Mouse (Mus musculus) frontal cortex, postnatal 10 days (tissue): ENCODE measurements at regions not wholly inside any gene's neighbourhood (a gene's known extent, or its start where the extent isn't known, plus 50 kb on each side); places are given as distances from the start of the nearest gene placed in this dataset.
A peak's percentile ranks its signal among the peaks of the same experiment; 100 is the strongest.

Experiments used
- DNase-seq, 2 experiments: peaks; one replicate each; pipeline ENCODE4 v3.0.0; 2022; ENCODE audit warnings: low spot score in 2 of 2, mixed read lengths in 1 of 2

- no peak for DNase-seq
Measured at GRCm38 (mm10) chrX:99593872-99594487, 122.9 kb upstream of the Pja1 start.

GRCm38 (mm10) chrX:99592980-99593379 is 121.9 kb upstream of the Pja1 start:
- DNase-seq: no peak

GRCm38 (mm10) chrX:99587284-99587683 is 116.2 kb upstream of the Pja1 start:
- DNase-seq: no peak

GRCm38 (mm10) chrX:99586282-99586681 is 115.2 kb upstream of the Pja1 start:
- no peak for DNase-seq

GRCm38 (mm10) chrX:99585703-99586102 is 114.6 kb upstream of the Pja1 start:
- DNase-seq: no peak

- no peak for DNase-seq
Measured at GRCm38 (mm10) chrX:99582611-99583010, 111.5 kb upstream of the Pja1 start.

GRCm38 (mm10) chrX:99581632-99582466 is 110.8 kb upstream of the Pja1 start:
- DNase-seq: no peak

GRCm38 (mm10) chrX:99579206-99579605 is 108.1 kb upstream of the Pja1 start:
- no peak for DNase-seq

- no peak for DNase-seq
Measured at GRCm38 (mm10) chrX:99578796-99579195, 107.7 kb upstream of the Pja1 start.

GRCm38 (mm10) chrX:99575105-99575504 is 104.0 kb upstream of the Pja1 start:
- no peak for DNase-seq

GRCm38 (mm10) chrX:99574441-99575103 is 103.5 kb upstream of the Pja1 start:
- peak in 1 of 2 experiments; percentile 50 for DNase-seq

- no peak for DNase-seq
Measured at GRCm38 (mm10) chrX:99570161-99570560, 99.1 kb upstream of the Pja1 start.

- no peak for DNase-seq
Measured at GRCm38 (mm10) chrX:99568244-99568643, 97.2 kb upstream of the Pja1 start.

GRCm38 (mm10) chrX:99567367-99568164 is 96.5 kb upstream of the Pja1 start:
- DNase-seq: no peak

GRCm38 (mm10) chrX:99561995-99562394 is 90.9 kb upstream of the Pja1 start:
- peak; percentile 26 to 45 for DNase-seq

GRCm38 (mm10) chrX:99560699-99561098 is 89.6 kb upstream of the Pja1 start:
- no peak for DNase-seq

- no peak for DNase-seq
Measured at GRCm38 (mm10) chrX:99556876-99557354, 85.8 kb upstream of the Pja1 start.

GRCm38 (mm10) chrX:99555976-99556781 is 85.1 kb upstream of the Pja1 start:
- no peak for DNase-seq

GRCm38 (mm10) chrX:99552778-99553177 is 81.7 kb upstream of the Pja1 start:
- DNase-seq: no peak

GRCm38 (mm10) chrX:99550057-99550760 is 79.1 kb upstream of the Pja1 start:
- no peak for DNase-seq
